Mouse (Mus musculus): ENCODE results near the gene Fli1. TPM values are rescaled to one million over a fixed set of nuclear protein-coding genes. Genes with fewer than 3 reads are reported as not detected.

Gene Fli1
- total and polyA plus RNA-seq, 2 experiments from 2014 or later: 19.0 to 29.5 TPM

DNA sequence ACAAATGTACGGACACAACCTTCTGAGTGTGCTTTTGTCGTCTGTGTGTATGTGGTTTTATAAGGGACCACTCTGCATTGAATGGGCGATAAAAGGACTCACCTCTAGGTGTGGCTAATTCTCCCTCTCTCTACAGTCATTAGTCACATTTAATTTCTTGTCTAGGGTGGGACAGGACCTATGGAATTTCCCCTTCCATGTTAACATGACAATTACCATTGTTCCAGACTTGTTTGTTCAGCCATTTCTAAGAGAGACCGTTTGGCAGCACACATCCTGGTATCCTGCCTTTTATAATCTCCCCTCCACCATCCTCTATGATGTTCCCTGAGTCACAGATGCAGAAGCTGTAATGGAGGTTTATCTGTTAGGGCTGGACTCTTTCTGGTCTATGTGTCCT, 26.6 kb upstream of the Fli1 start:
- no peak overlapping the region for H3K27ac ChIP-seq (ENCODE audit: low read depth)
- peaks cover 10% of the 10 kb centered on the region; the same call in 1 of the 2 replicates for H3K4me1 ChIP-seq (ENCODE audit: control insufficient read depth, insufficient read depth)
- WGBS: 71% methylated on average over 4 of the region's 4 CpGs
- no peaks in the 10 kb centered on the region for H3K36me3 ChIP-seq (replicated peaks; ENCODE audit: control insufficient read depth, insufficient read depth, low read length)
- no peaks in the 10 kb centered on the region for H3K9me3 ChIP-seq (replicated peaks; ENCODE audit: control insufficient read depth, low read length)
- no peak overlapping the region for H3K4me2 ChIP-seq (ENCODE audit: low read depth, low read length)
- no peak overlapping the region for H3K9ac ChIP-seq (replicated peaks; ENCODE audit: low read depth, low read length)
- H3K27me3 ChIP-seq (ENCODE audit: control insufficient read depth, insufficient read depth, low read length): no peaks in the 10 kb centered on the region
- ATAC-seq (ENCODE audit: insufficient read depth, low read depth) (peak; percentile 32; the same call in 1 of the 2 replicates), DNase-seq (ENCODE audit: low spot score) (no peak)
- no peak overlapping the region for H3K4me3 ChIP-seq (ENCODE audit: low read depth, low read length)
- no peak for TF ChIP-seq CTCF (IDR thresholded peaks at IDR 0.05; ENCODE audit: low read depth)

DNA sequence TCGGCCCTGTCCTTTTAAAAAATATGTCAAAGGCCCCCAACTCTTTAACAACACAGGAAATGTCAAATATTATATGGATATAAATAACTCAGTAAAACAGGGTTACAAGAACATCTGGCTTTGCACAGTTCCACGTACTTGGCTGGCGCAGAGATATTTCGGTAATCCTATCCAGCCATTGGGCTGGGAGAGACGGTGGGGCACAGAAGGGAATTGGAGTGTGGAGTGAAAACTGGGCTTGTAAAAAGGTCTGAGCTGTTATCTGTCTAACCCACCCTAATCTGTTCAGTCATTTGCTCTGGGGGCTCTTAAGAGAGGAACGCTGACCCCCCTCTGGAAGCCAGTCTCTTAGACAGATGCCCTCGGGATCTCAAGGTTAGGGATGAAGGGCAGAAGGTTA, 24.9 kb upstream of the Fli1 start:
- Histone ChIP-seq H3K4me1 (ENCODE audit: control insufficient read depth, insufficient read depth) (peaks cover 11% of the 10 kb centered on the region; the same call in 1 of the 2 replicates), H3K36me3 (replicated peaks; ENCODE audit: control insufficient read depth, insufficient read depth, low read length) (no peaks in the 10 kb centered on the region), H3K9ac (replicated peaks; ENCODE audit: low read depth, low read length) (no peak overlapping the region), H3K9me3 (replicated peaks; ENCODE audit: control insufficient read depth, low read length) (no peaks in the 10 kb centered on the region), H3K4me2 (ENCODE audit: low read depth, low read length) (no peak overlapping the region), H3K4me3 (ENCODE audit: low read depth, low read length) (no peak overlapping the region), H3K27me3 (ENCODE audit: control insufficient read depth, insufficient read depth, low read length) (no peaks in the 10 kb centered on the region), H3K27ac (ENCODE audit: low read depth) (no peak overlapping the region)
- no peak for DNase-seq (ENCODE audit: low spot score)
- no peak for ATAC-seq (ENCODE audit: insufficient read depth, low read depth)
- TF ChIP-seq EP300 (IDR thresholded peaks at IDR 0.05; ENCODE audit: low read depth) (no peak), CTCF (IDR thresholded peaks at IDR 0.05; ENCODE audit: low read depth) (no peak)
- 28% methylated on average over 7 of the region's 7 CpGs for WGBS

DNA sequence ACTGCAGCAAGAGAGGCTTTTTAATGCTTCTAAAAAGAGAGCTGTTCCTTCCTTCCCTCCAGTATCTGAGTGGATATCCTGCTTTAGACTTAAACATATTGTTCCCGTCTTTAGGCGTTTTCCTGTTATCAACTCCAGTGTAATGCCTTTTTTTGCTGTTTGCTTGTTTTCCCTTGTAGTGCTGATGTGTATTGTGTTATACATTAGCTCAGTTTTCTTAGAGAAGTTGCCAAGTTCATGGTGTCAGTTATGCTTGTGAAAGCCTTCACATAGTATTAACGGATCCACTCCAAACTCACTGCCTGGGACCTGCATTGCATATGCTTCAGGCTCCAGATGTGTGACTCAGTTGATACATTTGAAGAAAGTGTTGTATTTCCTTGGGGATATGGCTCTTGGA, 22.6 kb upstream of the Fli1 start:
- Histone ChIP-seq H3K4me1 (ENCODE audit: control insufficient read depth, insufficient read depth) (peaks cover 11% of the 10 kb centered on the region; the same call in 1 of the 2 replicates), H3K4me2 (ENCODE audit: low read depth, low read length) (no peak overlapping the region), H3K9ac (replicated peaks; ENCODE audit: low read depth, low read length) (no peak overlapping the region), H3K27me3 (ENCODE audit: control insufficient read depth, insufficient read depth, low read length) (no peaks in the 10 kb centered on the region), H3K9me3 (replicated peaks; ENCODE audit: control insufficient read depth, low read length) (no peaks in the 10 kb centered on the region), H3K27ac (ENCODE audit: low read depth) (peak overlapping the region; percentile 18), H3K4me3 (ENCODE audit: low read depth, low read length) (no peak overlapping the region), H3K36me3 (replicated peaks; ENCODE audit: control insufficient read depth, insufficient read depth, low read length) (no peaks in the 10 kb centered on the region)
- TF ChIP-seq EP300 (IDR thresholded peaks at IDR 0.05; ENCODE audit: low read depth) (no peak), CTCF (IDR thresholded peaks at IDR 0.05; ENCODE audit: low read depth) (no peak)
- WGBS: 52% methylated on average over 3 of the region's 3 CpGs
- ATAC-seq (ENCODE audit: insufficient read depth, low read depth): no peak
- DNase-seq (ENCODE audit: low spot score): no peak

DNA sequence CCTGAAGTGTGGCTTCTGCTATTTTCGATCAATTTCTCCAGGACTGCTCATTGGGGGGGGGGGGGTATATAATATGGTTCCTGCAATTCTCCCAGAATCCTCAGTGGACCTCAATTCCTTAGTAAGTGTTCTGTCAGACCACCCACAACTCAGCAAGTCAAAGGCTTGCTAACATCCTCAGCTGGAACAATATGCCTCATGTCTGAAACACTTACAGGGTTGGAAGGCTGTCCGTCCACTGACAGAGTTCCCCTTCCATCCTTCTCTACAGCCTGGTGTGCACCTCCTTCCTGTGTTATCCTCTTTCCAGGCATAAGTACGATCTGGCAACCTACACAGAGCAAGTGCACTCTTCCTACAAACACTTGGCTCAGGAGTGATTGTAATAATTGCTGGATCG, 20.2 kb upstream of the Fli1 start:
- Histone ChIP-seq H3K27me3 (ENCODE audit: control insufficient read depth, insufficient read depth, low read length) (no peaks in the 10 kb centered on the region), H3K4me2 (ENCODE audit: low read depth, low read length) (no peak overlapping the region; the same call in 1 of the 2 replicates), H3K9me3 (replicated peaks; ENCODE audit: control insufficient read depth, low read length) (no peaks in the 10 kb centered on the region), H3K36me3 (replicated peaks; ENCODE audit: control insufficient read depth, insufficient read depth, low read length) (no peaks in the 10 kb centered on the region), H3K9ac (replicated peaks; ENCODE audit: low read depth, low read length) (no peak overlapping the region), H3K4me3 (ENCODE audit: low read depth, low read length) (no peak overlapping the region), H3K4me1 (ENCODE audit: control insufficient read depth, insufficient read depth) (peaks cover 10% of the 10 kb centered on the region; the same call in 1 of the 2 replicates), H3K27ac (ENCODE audit: low read depth) (no peak overlapping the region)
- DNase-seq (ENCODE audit: low spot score) (no peak), ATAC-seq (ENCODE audit: insufficient read depth, low read depth) (no peak)
- no peak for TF ChIP-seq CTCF (IDR thresholded peaks at IDR 0.05; ENCODE audit: low read depth)
- TF ChIP-seq EP300 (IDR thresholded peaks at IDR 0.05; ENCODE audit: low read depth): no peak
- WGBS: 54% methylated on average over 4 of the region's 4 CpGs

- DNase-seq (ENCODE audit: low spot score) (peak; percentile 55), ATAC-seq (ENCODE audit: insufficient read depth, low read depth) (no peak; the same call in 1 of the 2 replicates)
- Histone ChIP-seq H3K4me1 (ENCODE audit: control insufficient read depth, insufficient read depth) (peaks cover 5% of the 10 kb centered on the region; the same call in 1 of the 2 replicates), H3K4me3 (ENCODE audit: low read depth, low read length) (no peak overlapping the region), H3K27me3 (ENCODE audit: control insufficient read depth, insufficient read depth, low read length) (no peaks in the 10 kb centered on the region), H3K36me3 (replicated peaks; ENCODE audit: control insufficient read depth, insufficient read depth, low read length) (no peaks in the 10 kb centered on the region), H3K27ac (ENCODE audit: low read depth) (no peak overlapping the region), H3K9ac (replicated peaks; ENCODE audit: low read depth, low read length) (no peak overlapping the region), H3K9me3 (replicated peaks; ENCODE audit: control insufficient read depth, low read length) (no peaks in the 10 kb centered on the region), H3K4me2 (ENCODE audit: low read depth, low read length) (peak overlapping the region; percentile 23; the same call in 1 of the 2 replicates)
- WGBS: 24% methylated on average over 9 of the region's 9 CpGs
- TF ChIP-seq EP300 (IDR thresholded peaks at IDR 0.05; ENCODE audit: low read depth) (no peak), CTCF (IDR thresholded peaks at IDR 0.05; ENCODE audit: low read depth) (peak; percentile 52)
Observed at GRCm38 (mm10) chr9:32562409-32562808, 19.7 kb upstream of the Fli1 start.
